23 mouse cellular contexts compared by ENCODE assay signal in genomic region chr14:117106900-117107299, GRCm38 (mm10).
DNase-seq lines count a peak whose midpoint lies in the region; ATAC-seq and TF ChIP-seq lines count a peak whose summit lies in the region.
"Had no signal": no experiment of that assay in that cellular context is flagged by ENCODE, and none has a peak within 500 bp of the region (broad histone marks: within the 10 kb centered on the region; RNA-seq: fewer than 3 reads in every experiment).

No protein-coding gene starts in this region.

- peak; percentile 80 for ATAC-seq in frontal cortex, adult (ENCODE audit: low TSS enrichment)
- ATAC-seq: activated CD4-positive, CD25-positive, alpha-beta regulatory T cell, adult 4 months; forebrain, embryonic 15.5 days; hindbrain, postnatal 0 days; Patski had no signal

- no peak for TF ChIP-seq CTCF in left cerebral cortex, adult 2 months (IDR thresholded peaks at IDR 0.05)

- intact Hi-C loops in left cerebral cortex, adult 2 months (cut with DNase I) = no loop called here

- no peak overlapping the region for H3K4me3 ChIP-seq in left cerebral cortex, adult 2 months
- H3K4me3 ChIP-seq: embryonic facial prominence, embryonic 15.5 days; erythroblast, embryonic 14.5 days; forebrain, embryonic 10.5 days; forebrain, embryonic 15.5 days; heart, adult 2 months; heart, embryonic 15.5 days; hindbrain, embryonic 13.5 days had no signal

- no peak for DNase-seq in frontal cortex, postnatal 25 days (ENCODE audit: low spot score in 2 of 2)
- DNase-seq in left cerebral cortex, adult 11 months (ENCODE audit: low spot score) = peak; percentile 2
- no peak for DNase-seq in left cerebral cortex, adult 2 months (ENCODE audit: extremely low spot score in 1 of 2, low spot score in 2 of 2)
- DNase-seq in right cerebral cortex, postnatal 25 days = peak; percentile 8
- DNase-seq in right cerebral cortex, postnatal 10 days (ENCODE audit: low spot score in 2 of 2) = no peak
- no peak for DNase-seq in spleen, postnatal 10 days (ENCODE audit: low spot score in 2 of 2)
- DNase-seq: adrenal gland, postnatal 25 days; cerebellum, adult 8-10 months; cerebellum, postnatal 14 days; embryo, embryonic 11 days; gastrocnemius, postnatal 14 days; heart, adult 2 months; heart, postnatal 14 days had no signal

- no peak overlapping the region for H3K27ac ChIP-seq in left cerebral cortex, adult 2 months
- H3K27ac ChIP-seq: embryonic facial prominence, embryonic 15.5 days; forebrain, embryonic 10.5 days; forebrain, embryonic 15.5 days; heart, adult 2 months; heart, embryonic 15.5 days; hindbrain, embryonic 13.5 days; hindbrain, postnatal 0 days had no signal

Comparison
In these comparisons a context has a peak if more than half of its experiments do, and no peak if none do; other contexts are left out.
1. DNase-seq: peak in left cerebral cortex, adult 11 months (single experiment) and right cerebral cortex, postnatal 25 days (single experiment); none in frontal cortex, postnatal 25 days (0 of 2), left cerebral cortex, adult 2 months (0 of 2), right cerebral cortex, postnatal 10 days (0 of 2) and spleen, postnatal 10 days (0 of 2).